Mouse (Mus musculus): Measurements from ENCODE around the gene Dld. TPM values are rescaled to one million over a fixed set of nuclear protein-coding genes. Genes with fewer than 3 reads are reported as not detected.

The Dld gene
- total and polyA plus RNA-seq, 3 experiments, result 61.2 to 109 (median 79.8) TPM

DNA sequence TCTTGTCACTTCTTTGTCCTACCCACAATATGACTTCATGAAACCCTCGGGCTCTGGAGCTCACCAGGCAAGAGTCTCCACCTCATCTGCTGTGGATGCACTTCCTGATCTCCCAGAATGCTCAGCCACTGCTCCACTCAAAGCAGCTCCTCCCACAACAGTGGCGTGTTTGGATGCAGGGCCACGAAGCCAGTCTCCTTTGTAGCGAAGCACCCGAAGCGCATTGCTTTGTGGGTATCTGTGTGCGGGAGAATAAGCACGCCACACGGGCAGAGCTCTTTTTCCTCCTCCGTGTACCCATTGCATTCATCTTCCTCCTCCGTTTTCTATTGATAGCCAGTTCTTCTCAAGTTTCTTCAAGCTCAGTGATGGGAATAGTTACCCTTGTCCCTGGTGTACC is 26.0 kb upstream of the Dld start:
- no peak overlapping the region for H3K27ac ChIP-seq (ENCODE audit: insufficient read depth, low read depth)
- no peak for DNase-seq (ENCODE audit: extremely low read depth)
- H3K9me3 ChIP-seq (replicated peaks; ENCODE audit: low read length), result no peaks in the 10 kb centered on the region
- no peaks in the 10 kb centered on the region for H3K36me3 ChIP-seq (replicated peaks in 1 of 2; ENCODE audit: control insufficient read depth in 1 of 2, insufficient read depth in 1 of 2, low read length in 1 of 2)
- no peaks in the 10 kb centered on the region for H3K27me3 ChIP-seq (replicated peaks)
- H3K4me1 ChIP-seq (ENCODE audit: control insufficient read depth in 1 of 2, insufficient read depth in 2 of 2), result peaks cover 3 to 10% of the 10 kb centered on the region in 2 experiments; a peak in 2 of 4 replicates
- dilution Hi-C loops (cut with MboI; ENCODE audit: extremely low pct_ligation_motif_present, extremely low pct_unique_long_range_greater_than_20kb, low sequenced_read_pairs), result no loop called here
- no peak for TF ChIP-seq RCOR1 (conservative IDR thresholded peaks at IDR 0.05; ENCODE audit: low read depth, low read length)
- TF ChIP-seq SMC3 (IDR thresholded peaks at IDR 0.05; ENCODE audit: low read depth, low read length), result no peak
- no peak for TF ChIP-seq CHD1 (IDR thresholded peaks at IDR 0.05; ENCODE audit: low read depth, low read length)
- TF ChIP-seq MAX (IDR thresholded peaks at IDR 0.05; ENCODE audit: low read length), result no peak
- no peak for TF ChIP-seq CTCF (conservative IDR thresholded peaks at IDR 0.05 in 1 of 2, IDR thresholded peaks at IDR 0.05 in 1 of 2; ENCODE audit: low read depth in 2 of 2, low read length in 2 of 2)
- no peak overlapping the region for H3K4me2 ChIP-seq (ENCODE audit: insufficient read depth, low read depth, poor library complexity, severe bottlenecking)
- H3K79me2 ChIP-seq (replicated peaks; ENCODE audit: control insufficient read depth, extremely low read depth, insufficient read depth, poor library complexity, severe bottlenecking), result no peaks in the 10 kb centered on the region
- H3K9ac ChIP-seq (ENCODE audit: insufficient read depth, low read depth), result no peak overlapping the region
- no peak overlapping the region for H3K4me3 ChIP-seq (replicated peaks in 1 of 3; ENCODE audit: low read depth in 2 of 3, low read length in 2 of 3, poor library complexity in 1 of 3)
- in situ Hi-C loops (cut with MboI; ENCODE audit: low pct_ligation_motif_present, low pct_unique_long_range_greater_than_20kb, low sequenced_read_pairs), result no loop called here

DNA sequence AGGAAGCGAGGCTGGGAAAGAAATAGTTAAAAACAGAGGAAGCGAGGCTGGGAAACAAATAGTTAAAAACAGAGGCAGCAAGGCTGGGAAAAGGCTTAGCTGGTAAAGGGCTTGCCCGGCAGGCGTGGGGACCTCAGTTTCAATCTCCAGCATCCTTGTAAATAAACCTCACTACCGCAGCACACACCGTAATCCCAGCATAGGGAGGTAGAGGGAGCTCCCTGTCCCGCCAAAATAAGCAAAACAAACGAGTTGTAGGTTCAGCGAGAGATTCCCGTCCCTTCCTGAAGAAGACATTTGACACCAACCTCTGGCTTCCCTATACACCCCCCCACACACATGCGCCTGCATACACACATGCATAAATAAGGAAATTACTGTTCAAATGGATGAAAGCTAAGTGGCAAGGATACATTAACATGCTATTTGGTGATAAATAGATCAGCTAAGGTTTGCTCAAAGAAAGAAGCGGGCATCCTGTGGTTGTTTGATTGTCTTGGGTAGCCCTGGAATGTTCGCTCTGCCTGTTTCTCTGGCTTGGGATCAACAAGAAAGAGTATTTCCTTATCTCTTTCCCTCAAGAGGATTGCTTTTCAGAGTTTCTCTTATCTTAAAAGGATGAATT is 25.2 kb upstream of the Dld start:
- DNase-seq (ENCODE audit: extremely low read depth), result no peak
- no peak overlapping the region for H3K4me3 ChIP-seq (replicated peaks in 1 of 3; ENCODE audit: low read depth in 2 of 3, low read length in 2 of 3, poor library complexity in 1 of 3)
- no peaks in the 10 kb centered on the region for H3K36me3 ChIP-seq (replicated peaks in 1 of 2; ENCODE audit: control insufficient read depth in 1 of 2, insufficient read depth in 1 of 2, low read length in 1 of 2)
- in situ Hi-C loops (cut with MboI; ENCODE audit: low pct_ligation_motif_present, low pct_unique_long_range_greater_than_20kb, low sequenced_read_pairs) (no loop called here), dilution Hi-C loops (cut with MboI; ENCODE audit: extremely low pct_ligation_motif_present, extremely low pct_unique_long_range_greater_than_20kb, low sequenced_read_pairs) (no loop called here)
- H3K4me1 ChIP-seq (ENCODE audit: control insufficient read depth in 1 of 2, insufficient read depth in 2 of 2), result peaks cover 3 to 10% of the 10 kb centered on the region in 2 experiments; a peak in 2 of 4 replicates
- H3K9me3 ChIP-seq (replicated peaks; ENCODE audit: low read length), result no peaks in the 10 kb centered on the region
- H3K27me3 ChIP-seq (replicated peaks), result no peaks in the 10 kb centered on the region
- no peak overlapping the region for H3K4me2 ChIP-seq (ENCODE audit: insufficient read depth, low read depth, poor library complexity, severe bottlenecking)
- H3K9ac ChIP-seq (ENCODE audit: insufficient read depth, low read depth), result no peak overlapping the region
- no peak overlapping the region for H3K27ac ChIP-seq (ENCODE audit: insufficient read depth, low read depth)
- H3K79me2 ChIP-seq (replicated peaks; ENCODE audit: control insufficient read depth, extremely low read depth, insufficient read depth, poor library complexity, severe bottlenecking), result no peaks in the 10 kb centered on the region
- TF ChIP-seq CTCF (conservative IDR thresholded peaks at IDR 0.05 in 1 of 2, IDR thresholded peaks at IDR 0.05 in 1 of 2; ENCODE audit: low read depth in 2 of 2, low read length in 2 of 2) (peak in 1 of 2 experiments; percentile 18; a peak in 1 of 4 replicates), NELFE (IDR thresholded peaks at IDR 0.05; ENCODE audit: low read depth, low read length) (no peak)

- Histone ChIP-seq H3K4me1 (ENCODE audit: control insufficient read depth in 1 of 2, insufficient read depth in 2 of 2) (peaks cover 3 to 10% of the 10 kb centered on the region in 2 experiments; a peak in 2 of 4 replicates), H3K79me2 (replicated peaks; ENCODE audit: control insufficient read depth, extremely low read depth, insufficient read depth, poor library complexity, severe bottlenecking) (no peaks in the 10 kb centered on the region), H3K27me3 (replicated peaks) (no peaks in the 10 kb centered on the region), H3K36me3 (replicated peaks in 1 of 2; ENCODE audit: control insufficient read depth in 1 of 2, insufficient read depth in 1 of 2, low read length in 1 of 2) (no peaks in the 10 kb centered on the region), H3K9me3 (replicated peaks; ENCODE audit: low read length) (no peaks in the 10 kb centered on the region), H3K4me2 (ENCODE audit: insufficient read depth, low read depth, poor library complexity, severe bottlenecking) (no peak overlapping the region), H3K9ac (ENCODE audit: insufficient read depth, low read depth) (no peak overlapping the region), H3K27ac (ENCODE audit: insufficient read depth, low read depth) (no peak overlapping the region), H3K4me3 (replicated peaks in 1 of 3; ENCODE audit: low read depth in 2 of 3, low read length in 2 of 3, poor library complexity in 1 of 3) (no peak overlapping the region)
- dilution Hi-C loops (cut with MboI; ENCODE audit: extremely low pct_ligation_motif_present, extremely low pct_unique_long_range_greater_than_20kb, low sequenced_read_pairs), result no loop called here
- in situ Hi-C loops (cut with MboI; ENCODE audit: low pct_ligation_motif_present, low pct_unique_long_range_greater_than_20kb, low sequenced_read_pairs), result no loop called here
- TF ChIP-seq ELF1 (IDR thresholded peaks at IDR 0.05; ENCODE audit: low read depth, low read length), result no peak
- DNase-seq (ENCODE audit: extremely low read depth), result no peak
Measured at GRCm38 (mm10) chr12:31375283-31375615, 24.0 kb upstream of the Dld start.

Measured in CH12.LX (cell line).